Comparison of ENCODE assay signal across 8 mouse cellular contexts in the genomic region with DNA sequence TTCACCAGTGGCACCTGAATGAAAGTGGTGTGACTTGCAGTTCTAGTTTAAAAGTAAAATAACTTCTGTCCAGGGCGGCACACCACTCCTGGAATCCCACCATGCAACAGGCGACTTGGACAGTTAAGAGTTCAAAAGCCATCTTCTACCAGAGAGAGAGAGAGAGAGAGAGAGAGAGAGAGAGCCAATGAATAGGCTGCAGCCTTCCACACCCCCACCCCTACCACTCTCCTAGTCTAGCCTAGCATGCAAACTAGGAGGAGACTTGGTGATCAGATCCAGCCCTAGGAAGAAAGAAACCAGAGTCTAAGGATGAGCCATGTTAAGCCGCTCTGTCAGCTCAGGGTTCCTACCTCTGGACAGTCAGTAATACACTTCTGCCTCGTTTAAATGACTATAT. TPM values are rescaled to one million over a fixed set of nuclear protein-coding genes. Genes with fewer than 3 reads are reported as not detected.
DNase-seq lines count a peak whose midpoint lies in the region; ATAC-seq and TF ChIP-seq lines count a peak whose summit lies in the region.

No protein-coding gene starts in this region.

- no peak overlapping the region for H3K4me3 ChIP-seq in forebrain, embryonic 12.5 days (replicated peaks)
- peak overlapping the region; percentile 7 to 71 for H3K4me3 ChIP-seq in liver, embryonic 14.5 days (ENCODE audit: insufficient read depth in 1 of 2, low read depth in 2 of 2, low read length in 2 of 2)

- H3K27ac ChIP-seq in forebrain, embryonic 12.5 days = no peak overlapping the region
- H3K27ac ChIP-seq in liver, embryonic 14.5 days = peak overlapping the region; percentile 97

- H3K9ac ChIP-seq in forebrain, embryonic 12.5 days = no peak overlapping the region
- peak overlapping the region; percentile 88 for H3K9ac ChIP-seq in liver, embryonic 14.5 days (replicated peaks)

- H3K9me3 ChIP-seq in forebrain, embryonic 12.5 days = no peaks in the 10 kb centered on the region
- no peaks in the 10 kb centered on the region for H3K9me3 ChIP-seq in liver, embryonic 14.5 days (ENCODE audit: control insufficient read depth, low read length)

- no peaks in the 10 kb centered on the region for H3K27me3 ChIP-seq in forebrain, embryonic 12.5 days
- no peaks in the 10 kb centered on the region for H3K27me3 ChIP-seq in liver, embryonic 14.5 days (ENCODE audit: control insufficient read depth, insufficient read depth, low read length)

- H3K4me1 ChIP-seq in forebrain, embryonic 12.5 days = peaks cover 20% of the 10 kb centered on the region; the same call in 1 of the 2 replicates
- H3K4me1 ChIP-seq in liver, embryonic 14.5 days (replicated peaks; ENCODE audit: control insufficient read depth in 2 of 2, insufficient read depth in 2 of 2, low read length in 1 of 2) = peaks cover 22 to 28% of the 10 kb centered on the region in 2 experiments

- TF ChIP-seq CTCF in liver, embryonic 14.5 days (IDR thresholded peaks at IDR 0.05; ENCODE audit: low read depth) = no peak

- no peak for ATAC-seq in forebrain, embryonic 12.5 days (ENCODE audit: low FRiP score)
- ATAC-seq in liver, embryonic 14.5 days (ENCODE audit: insufficient read depth) = no peak

- peak overlapping the region; percentile 70 for H3K4me2 ChIP-seq in forebrain, embryonic 12.5 days
- H3K4me2 ChIP-seq in liver, embryonic 14.5 days (ENCODE audit: low read depth) = peak overlapping the region; percentile 98

- 47% methylated on average over 4 of the region's 4 CpGs for WGBS in forebrain, embryonic 12.5 days
- whole genome bisulfite sequencing in liver, embryonic 14.5 days (ENCODE audit: insufficient replicate concordance) = 26% methylated on average over 4 of the region's 4 CpGs

- H3K36me3 ChIP-seq in forebrain, embryonic 12.5 days (replicated peaks) = no peaks in the 10 kb centered on the region
- no peaks in the 10 kb centered on the region for H3K36me3 ChIP-seq in liver, embryonic 14.5 days (replicated peaks; ENCODE audit: control insufficient read depth, insufficient read depth, low read depth)

- DNase-seq in embryo, embryonic 9.5 days (ENCODE audit: extremely low spot score) = peak; percentile 19
- DNase-seq in embryo, embryonic 11 days = no peak
- peak; percentile 92 for DNase-seq in 416B (ENCODE audit: low read depth)
- no peak for DNase-seq in liver, embryonic 14.5 days (ENCODE audit: low read depth in 3 of 3, low spot score in 3 of 3)
- no peak for DNase-seq in left cerebral cortex, adult 9 months (ENCODE audit: low spot score in 2 of 2)
- no peak for DNase-seq in kidney, postnatal 10 days
- DNase-seq in adrenal gland, adult 2 months = no peak

- TF ChIP-seq EP300 in liver, embryonic 14.5 days (IDR thresholded peaks at IDR 0.05; ENCODE audit: low read depth) = no peak

RNA-seq across cellular contexts. Expression of gene Nemf, which starts 5.4 kb away (rescaled TPM):
- 93.3 and 98.4 TPM in 2 replicates for polyA plus RNA-seq in forebrain, embryonic 12.5 days (2016; fragmentation: Nextera tagmentation; extraction: Ambion mirVana)
- 5.2 and 11.1 TPM in 2 replicates for polyA plus RNA-seq in liver, embryonic 14.5 days (2012; rRNA removed)
- polyA plus RNA-seq in liver, embryonic 14.5 days (2014; fragmentation: Nextera tagmentation; extraction: Ambion mirVana) = 33.7 and 35.4 TPM in 2 replicates
- total RNA-seq in adrenal gland, adult 2 months (2021) = 10 to 100 TPM; 40.8 to 41.5 TPM
- 0.61 and 0.86 TPM in 2 replicates for polyA plus RNA-seq in adrenal gland, adult 2 months (2012; rRNA removed)

RNA-seq across cellular contexts. Expression of gene Arf6, which starts 9.6 kb away (rescaled TPM):
- 46.8 and 54.6 TPM in 2 replicates for polyA plus RNA-seq in forebrain, embryonic 12.5 days (2016; fragmentation: Nextera tagmentation; extraction: Ambion mirVana)
- polyA plus RNA-seq in liver, embryonic 14.5 days (2012; rRNA removed) = 41.3 and 45.8 TPM in 2 replicates
- polyA plus RNA-seq in liver, embryonic 14.5 days (2014; fragmentation: Nextera tagmentation; extraction: Ambion mirVana) = 35.7 and 39.6 TPM in 2 replicates
- total RNA-seq in adrenal gland, adult 2 months (2021) = 100 to 1,000 TPM; 112 to 123 TPM
- polyA plus RNA-seq in adrenal gland, adult 2 months (2012; rRNA removed) = 123 and 157 TPM in 2 replicates

RNA-seq across cellular contexts. Expression of gene Gm9887, which starts 9.9 kb away (rescaled TPM):
- polyA plus RNA-seq in forebrain, embryonic 12.5 days (2016; fragmentation: Nextera tagmentation; extraction: Ambion mirVana) = 2.1 and 2.3 TPM in 2 replicates
- 0.20 and 0.23 TPM in 2 replicates for polyA plus RNA-seq in liver, embryonic 14.5 days (2012; rRNA removed)
- 0.40 and 1.0 TPM in 2 replicates for polyA plus RNA-seq in liver, embryonic 14.5 days (2014; fragmentation: Nextera tagmentation; extraction: Ambion mirVana)
- 1 to 10 TPM; 1.2 TPM for total RNA-seq in adrenal gland, adult 2 months (2021)
- polyA plus RNA-seq in adrenal gland, adult 2 months (2012; rRNA removed) = 3.8 and 3.9 TPM in 2 replicates

Comparison
In these comparisons a context has a peak if more than half of its experiments do, and no peak if none do; other contexts are left out.
1. DNase-seq: peak in embryo, embryonic 9.5 days (single experiment) and 416B (single experiment); none in embryo, embryonic 11 days (single experiment), liver, embryonic 14.5 days (0 of 3), left cerebral cortex, adult 9 months (0 of 2), kidney, postnatal 10 days (single experiment) and adrenal gland, adult 2 months (single experiment).